Mouse (Mus musculus) intestine, embryonic 15.5 days (tissue): ENCODE measurements around the gene Gpx5. TPM values are rescaled to one million over a fixed set of nuclear protein-coding genes. Genes with fewer than 3 reads are reported as not detected.

Experiments
- ATAC-seq: fragments of 200-750 bp; cut with Nextera tagmentation; 2 replicates; pipeline ENCODE4 v1.8.0; 2017; ENCODE audit warnings: moderate TSS enrichment, moderate library complexity
- H3K27ac ChIP-seq: fragments of 300-500 bp; sonication (generic); 2 replicates; pipeline ENCODE4 v1.5.1; 2015; ENCODE audit warnings: mild to moderate bottlenecking, inconsistent platforms
- H3K27me3 ChIP-seq: fragments of 300-500 bp; sonication (generic); replicated peaks from 2 replicates; pipeline ENCODE4 v1.6.1; 2015; ENCODE audit warnings: inconsistent platforms
- H3K36me3 ChIP-seq: fragments of 300-500 bp; sonication (generic); 2 replicates; pipeline ENCODE4 v1.6.1; 2015; ENCODE audit warnings: inconsistent platforms
- H3K4me1 ChIP-seq: fragments of 300-500 bp; sonication (generic); replicated peaks from 2 replicates; pipeline ENCODE4 v1.6.1; 2015; ENCODE audit warnings: inconsistent platforms
- H3K4me2 ChIP-seq: fragments of 300-500 bp; sonication (generic); replicated peaks from 2 replicates; pipeline ENCODE4 v1.6.1; 2015; ENCODE audit warnings: mild to moderate bottlenecking, inconsistent platforms
- H3K4me3 ChIP-seq: fragments of 300-500 bp; sonication (generic); replicated peaks from 2 replicates; pipeline ENCODE4 v1.5.1; 2015; ENCODE audit warnings: inconsistent platforms
- H3K9ac ChIP-seq: fragments of 300-500 bp; sonication (generic); 2 replicates; pipeline ENCODE4 v1.6.1; 2015; ENCODE audit warnings: inconsistent platforms
- H3K9me3 ChIP-seq: fragments of 300-500 bp; sonication (generic); 2 replicates; pipeline ENCODE4 v1.6.1; 2016; ENCODE audit warnings: inconsistent platforms
- WGBS: fragments of 180-500 bp; shearing (Covaris S2); methylation state at CpG from one replicate; pipeline ENCODE4 v1.1.7; 2015; 5-methylcytosine and 5-hydroxymethylcytosine counted together
- polyA plus RNA-seq: library from polyadenylated mRNA; unstranded; fragments of >200 nt; fragmentation: Nextera tagmentation; extraction: Ambion mirVana; gene quantifications from 2 replicates; pipeline ENCODE4 v1.2.1, GENCODE M21; 2015

The Gpx5 gene
- polyA plus RNA-seq = not detected in 2 replicates

DNA sequence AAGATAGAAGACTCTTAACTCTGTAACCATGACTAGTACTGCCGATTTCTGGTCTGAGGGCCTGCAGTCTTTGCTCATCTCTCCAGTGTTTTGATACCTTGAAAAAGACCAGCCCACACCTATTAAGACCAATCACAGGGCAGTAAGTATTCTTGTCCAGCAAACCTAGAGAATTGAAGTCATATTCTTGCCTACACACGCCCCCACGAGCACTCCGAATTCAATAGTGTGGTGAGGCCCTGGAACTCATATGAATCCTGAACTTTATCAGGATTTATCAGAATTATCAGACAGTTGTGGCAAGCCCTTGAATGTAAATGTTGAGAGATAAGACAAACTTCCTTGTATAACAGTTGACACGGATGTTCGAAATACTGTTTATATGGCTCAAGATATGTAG is at the start of gene Gpx5:
Gpx5 (minus strand) TSS at position 101 of the 400 bp plus-strand sequence.
- WGBS = 84% methylated on average over 6 of the region's 6 CpGs
- Histone ChIP-seq H3K9me3 (no peaks in the 10 kb centered on the region), H3K4me1 (no peaks in the 10 kb centered on the region), H3K4me2 (no peak within 1 kb of the TSS), H3K9ac (no peak within 1 kb of the TSS), H3K4me3 (no peak within 1 kb of the TSS), H3K27ac (no peak within 1 kb of the TSS), H3K27me3 (no peaks in the 10 kb centered on the region), H3K36me3 (no peaks in the 10 kb centered on the region)
- ATAC-seq = no peak

DNA sequence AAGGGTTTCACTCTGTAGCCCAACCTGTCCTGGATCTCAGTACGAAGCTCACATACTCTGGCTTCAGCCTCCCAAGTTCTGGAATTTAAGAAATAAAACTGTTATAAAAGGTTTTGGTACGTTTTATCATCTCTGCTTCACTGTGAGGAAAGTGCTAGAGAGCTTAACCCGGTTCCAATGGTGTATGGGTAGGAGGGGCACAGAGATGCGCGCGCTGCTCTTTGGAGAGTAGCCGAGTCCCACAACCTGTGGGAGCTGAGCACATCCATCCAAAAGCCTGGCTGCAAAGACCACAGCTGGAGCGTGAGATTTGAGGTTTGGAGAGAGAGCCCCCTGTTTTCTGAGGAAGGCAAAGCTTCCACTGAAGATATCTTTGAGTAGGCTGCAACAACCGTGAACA is 34.9 kb upstream of the Gpx5 start:
- Histone ChIP-seq H3K27me3 (no peaks in the 10 kb centered on the region), H3K4me2 (peak overlapping the region; percentile 69), H3K9me3 (no peaks in the 10 kb centered on the region), H3K36me3 (no peaks in the 10 kb centered on the region), H3K27ac (no peak overlapping the region), H3K4me3 (peak overlapping the region; percentile 35), H3K9ac (peak overlapping the region; percentile 33), H3K4me1 (no peaks in the 10 kb centered on the region)
- 2% methylated on average over 9 of the region's 9 CpGs for WGBS
- ATAC-seq = peak; percentile 69

- Histone ChIP-seq H3K9ac (no peak overlapping the region), H3K4me3 (peak overlapping the region; percentile 35), H3K36me3 (no peaks in the 10 kb centered on the region), H3K4me1 (no peaks in the 10 kb centered on the region), H3K27me3 (no peaks in the 10 kb centered on the region), H3K27ac (no peak overlapping the region), H3K4me2 (peak overlapping the region; percentile 69), H3K9me3 (no peaks in the 10 kb centered on the region)
- 1% methylated on average over 24 of the region's 24 CpGs for WGBS
- ATAC-seq = peak; percentile 89
These were observed 34.2 kb upstream of the Gpx5 start for GRCm38 (mm10) chr13:21326657-21327211.

GRCm38 (mm10) chr13:21326191-21326590 is 33.7 kb upstream of the Gpx5 start:
- no peak overlapping the region for H3K27ac ChIP-seq
- H3K36me3 ChIP-seq = no peaks in the 10 kb centered on the region
- peak overlapping the region; percentile 69 for H3K4me2 ChIP-seq
- H3K9ac ChIP-seq = no peak overlapping the region
- H3K9me3 ChIP-seq = no peaks in the 10 kb centered on the region
- no peaks in the 10 kb centered on the region for H3K27me3 ChIP-seq
- peak; percentile 54 for ATAC-seq
- H3K4me3 ChIP-seq = 0 out of 2 replicates have a peak overlapping the region, but pooled peaks have one; percentile 35
- 12% methylated on average over 4 of the region's 4 CpGs for WGBS
- H3K4me1 ChIP-seq = no peaks in the 10 kb centered on the region

GRCm38 (mm10) chr13:21323405-21323804 is 30.9 kb upstream of the Gpx5 start:
- no peak overlapping the region for H3K4me3 ChIP-seq
- 70% methylated on average over 6 of the region's 6 CpGs for WGBS

DNA sequence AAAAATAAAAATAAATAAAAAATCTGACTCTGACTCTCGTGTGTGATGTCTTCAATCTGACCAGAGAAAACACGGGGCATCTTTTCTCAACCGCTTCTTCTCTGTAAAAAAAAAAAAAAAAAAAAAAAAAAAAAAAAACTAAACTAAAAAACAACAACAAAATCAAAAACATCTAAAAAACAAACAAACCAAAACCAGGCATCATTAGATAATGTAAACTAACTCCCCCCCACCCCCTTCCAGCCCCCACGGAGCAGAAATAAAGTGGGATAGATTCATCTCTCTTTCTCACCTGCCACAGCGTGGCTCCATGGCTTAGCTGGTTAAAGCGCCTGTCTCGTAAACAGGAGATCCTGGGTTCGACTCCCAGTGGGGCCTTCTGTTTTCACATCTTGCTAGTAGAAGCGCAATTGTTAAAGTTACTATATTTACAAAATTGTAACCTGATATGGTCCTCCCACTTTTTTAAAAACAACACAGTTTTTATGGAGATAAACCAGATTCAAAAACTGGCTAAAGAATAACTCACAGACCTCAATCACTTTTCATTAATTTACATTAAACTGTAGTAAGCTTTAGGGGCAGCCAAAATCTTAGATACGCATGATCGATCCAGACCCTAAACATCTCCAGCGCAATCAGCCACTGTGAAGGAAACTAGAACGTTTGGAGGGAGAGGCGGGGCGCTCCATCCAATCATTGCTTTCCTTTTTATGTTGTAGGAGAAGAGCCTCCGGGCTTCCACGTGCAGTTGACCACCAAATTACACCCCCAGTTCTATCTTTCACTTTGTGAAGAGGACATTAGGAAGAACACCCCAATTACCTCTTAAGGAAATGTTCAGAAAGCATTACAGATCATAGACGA is 30.2 kb upstream of the Gpx5 start:
- 22% methylated on average over 18 of the region's 18 CpGs for WGBS
- no peaks in the 10 kb centered on the region for H3K27me3 ChIP-seq
- H3K27ac ChIP-seq = no peak overlapping the region
- H3K4me1 ChIP-seq = no peaks in the 10 kb centered on the region
- H3K4me2 ChIP-seq = peak overlapping the region; percentile 59
- H3K9ac ChIP-seq = no peak overlapping the region
- peak overlapping the region; percentile 30; the same call in 1 of the 2 replicates for H3K4me3 ChIP-seq
- H3K36me3 ChIP-seq = no peaks in the 10 kb centered on the region
- no peaks in the 10 kb centered on the region for H3K9me3 ChIP-seq
- ATAC-seq = no peak

More at GRCm38 (mm10) chr13:21323405-21323804, 30.9 kb upstream of the Gpx5 start:
- Histone ChIP-seq H3K27me3 (no peaks in the 10 kb centered on the region), H3K27ac (no peak overlapping the region), H3K9me3 (no peaks in the 10 kb centered on the region), H3K36me3 (no peaks in the 10 kb centered on the region), H3K9ac (no peak overlapping the region), H3K4me1 (no peaks in the 10 kb centered on the region), H3K4me2 (peak overlapping the region; percentile 59; the same call in 1 of the 2 replicates)
- no peak for ATAC-seq

GRCm38 (mm10) chr13:21321890-21322494 is 29.5 kb upstream of the Gpx5 start:
- Histone ChIP-seq H3K9me3 (no peaks in the 10 kb centered on the region), H3K4me1 (no peaks in the 10 kb centered on the region), H3K4me2 (peak overlapping the region; percentile 59), H3K27ac (no peak overlapping the region), H3K9ac (0 out of 2 replicates have a peak overlapping the region, but pooled peaks have one; percentile 17), H3K4me3 (peak overlapping the region; percentile 30), H3K36me3 (no peaks in the 10 kb centered on the region), H3K27me3 (no peaks in the 10 kb centered on the region)
- WGBS = 6% methylated on average over 18 of the region's 18 CpGs
- ATAC-seq = no peak

- Histone ChIP-seq H3K9me3 (no peaks in the 10 kb centered on the region), H3K27ac (no peak overlapping the region), H3K27me3 (no peaks in the 10 kb centered on the region), H3K4me1 (no peaks in the 10 kb centered on the region), H3K36me3 (no peaks in the 10 kb centered on the region), H3K4me2 (no peak overlapping the region), H3K9ac (no peak overlapping the region), H3K4me3 (no peak overlapping the region)
- ATAC-seq = no peak
- whole genome bisulfite sequencing = 60% methylated on average over 3 of the region's 3 CpGs
These were observed 27.7 kb upstream of the Gpx5 start for GRCm38 (mm10) chr13:21320262-21320661.

GRCm38 (mm10) chr13:21313903-21314302 is 21.4 kb upstream of the Gpx5 start:
- Histone ChIP-seq H3K4me1 (no peaks in the 10 kb centered on the region), H3K27ac (no peak overlapping the region), H3K36me3 (no peaks in the 10 kb centered on the region), H3K4me2 (no peak overlapping the region), H3K4me3 (no peak overlapping the region), H3K9me3 (no peaks in the 10 kb centered on the region), H3K27me3 (no peaks in the 10 kb centered on the region), H3K9ac (no peak overlapping the region)
- WGBS = 76% methylated on average over 4 of the region's 4 CpGs
- no peak for ATAC-seq

DNA sequence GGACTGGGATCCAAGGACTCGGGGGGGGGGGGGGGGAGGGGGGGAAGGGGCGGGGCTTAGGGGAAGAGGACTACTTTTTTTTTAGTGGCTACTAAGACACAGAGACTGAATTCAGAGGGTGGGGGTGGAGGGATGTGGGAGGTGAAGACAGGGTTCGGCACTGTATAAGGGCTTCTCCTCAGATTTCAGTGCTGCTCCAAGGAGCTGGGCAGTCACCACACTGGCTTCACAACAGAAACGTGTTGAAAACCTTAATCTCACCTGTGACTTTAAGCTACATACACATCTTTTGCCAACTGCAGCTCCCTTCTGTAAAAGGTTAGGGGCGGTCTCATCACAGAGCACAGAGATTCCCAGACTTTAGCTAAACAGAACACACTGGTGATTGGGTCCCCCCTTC is 20.3 kb upstream of the Gpx5 start:
- Histone ChIP-seq H3K36me3 (no peaks in the 10 kb centered on the region), H3K4me1 (no peaks in the 10 kb centered on the region), H3K9ac (no peak overlapping the region), H3K4me3 (no peak overlapping the region), H3K4me2 (no peak overlapping the region), H3K27me3 (no peaks in the 10 kb centered on the region), H3K27ac (no peak overlapping the region), H3K9me3 (no peaks in the 10 kb centered on the region)
- WGBS = 50% methylated on average over 4 of the region's 5 CpGs
- ATAC-seq = no peak

DNA sequence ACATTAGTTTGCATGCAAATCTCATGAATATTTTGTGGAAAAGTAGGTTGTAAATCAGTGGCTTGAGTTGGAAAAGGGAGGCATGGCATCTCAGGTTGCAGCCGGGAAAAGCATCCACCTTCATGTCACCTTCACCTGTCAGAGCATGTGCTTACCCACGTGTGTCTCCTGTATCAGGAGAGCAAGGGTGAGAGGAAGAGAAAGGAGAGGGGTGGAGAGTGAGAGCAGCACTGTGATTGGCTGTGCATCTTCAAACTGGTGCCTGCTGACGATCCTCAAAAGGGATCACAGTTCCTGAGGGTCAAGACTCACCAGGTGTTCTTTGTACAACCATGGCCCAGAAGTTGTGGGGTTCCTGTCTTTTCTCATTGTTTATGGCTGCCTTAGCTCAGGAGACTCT is 19.4 kb upstream of the Gpx5 start, which contains the start of gene Gpx6:
Gpx6 (plus strand) TSS at position 200 of the 400 bp plus-strand sequence.
- H3K27me3 ChIP-seq = no peaks in the 10 kb centered on the region
- H3K9me3 ChIP-seq = no peaks in the 10 kb centered on the region
- WGBS = 24% methylated on average over 3 of the region's 3 CpGs
- no peak within 1 kb of the TSS for H3K27ac ChIP-seq
- no peak within 1 kb of the TSS for H3K4me3 ChIP-seq
- ATAC-seq = no peak
- H3K36me3 ChIP-seq = no peaks in the 10 kb centered on the region
- no peaks in the 10 kb centered on the region for H3K4me1 ChIP-seq
- H3K4me2 ChIP-seq = no peak within 1 kb of the TSS
- no peak within 1 kb of the TSS for H3K9ac ChIP-seq

GRCm38 (mm10) chr13:21309788-21310187 is 17.3 kb upstream of the Gpx5 start:
- Histone ChIP-seq H3K9ac (no peak overlapping the region), H3K9me3 (no peaks in the 10 kb centered on the region), H3K27me3 (no peaks in the 10 kb centered on the region), H3K27ac (no peak overlapping the region), H3K36me3 (no peaks in the 10 kb centered on the region), H3K4me1 (no peaks in the 10 kb centered on the region), H3K4me2 (no peak overlapping the region), H3K4me3 (no peak overlapping the region)
- WGBS = 53% methylated on average over 2 of the region's 2 CpGs
- no peak for ATAC-seq
